Comparison of ENCODE assay signal across 9 mouse cellular contexts in the genomic region with DNA sequence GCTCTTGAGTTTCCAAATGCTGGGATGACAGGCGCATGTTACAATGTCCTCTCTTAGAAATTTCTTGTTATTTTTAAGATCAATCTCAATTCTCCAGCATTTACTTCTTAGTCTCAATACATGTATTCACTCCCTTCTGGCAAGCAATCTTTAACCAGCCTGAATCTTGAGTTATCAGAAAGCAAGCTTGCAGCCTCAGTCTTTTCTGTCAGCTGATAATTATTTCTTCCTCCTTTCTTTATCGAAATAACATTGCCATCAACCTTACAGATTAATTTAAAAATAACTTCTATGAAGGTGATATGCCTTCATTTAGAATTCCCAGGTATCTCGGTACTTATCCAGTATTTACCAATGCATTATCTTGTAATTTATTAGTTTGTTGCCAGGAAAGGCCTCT. TPM values are rescaled to one million over a fixed set of nuclear protein-coding genes. Genes with fewer than 3 reads are reported as not detected.
DNase-seq lines count a peak whose midpoint lies in the region; ATAC-seq and TF ChIP-seq lines count a peak whose summit lies in the region.
"Had no signal": no experiment of that assay in that cellular context is flagged by ENCODE, and none has a peak within 500 bp of the region (broad histone marks: within the 10 kb centered on the region; RNA-seq: fewer than 3 reads in every experiment).

No protein-coding gene starts in this region.

- intact Hi-C loops in heart, postnatal 25 days (cut with DNase I) = no loop called here

- 67% methylated on average over 3 of the region's 3 CpGs for WGBS in heart, postnatal 0 days
- WGBS in embryonic facial prominence, embryonic 11.5 days = 81% methylated on average over 3 of the region's 3 CpGs
- 69% methylated on average over 3 of the region's 3 CpGs for WGBS in intestine, embryonic 14.5 days
- WGBS in midbrain, embryonic 16.5 days = 86% methylated on average over 3 of the region's 3 CpGs
- 80% methylated on average over 3 of the region's 3 CpGs for WGBS in thymus, adult 2 months

- no peaks in the 10 kb centered on the region for H3K9me3 ChIP-seq in heart, postnatal 0 days (replicated peaks; ENCODE audit: control insufficient read depth, low read length)
- no peaks in the 10 kb centered on the region for H3K9me3 ChIP-seq in embryonic facial prominence, embryonic 11.5 days (replicated peaks; ENCODE audit: control insufficient read depth, low read length)
- H3K9me3 ChIP-seq in intestine, embryonic 14.5 days (ENCODE audit: control insufficient read depth, low read length) = no peaks in the 10 kb centered on the region
- H3K9me3 ChIP-seq in midbrain, embryonic 16.5 days (replicated peaks; ENCODE audit: control insufficient read depth, low read length, poor library complexity, severe bottlenecking) = no peaks in the 10 kb centered on the region

- H3K27me3 ChIP-seq in heart, postnatal 0 days (ENCODE audit: control insufficient read depth, insufficient read depth, low read length) = no peaks in the 10 kb centered on the region
- H3K27me3 ChIP-seq in embryonic facial prominence, embryonic 11.5 days (ENCODE audit: control insufficient read depth, insufficient read depth, low read length) = no peaks in the 10 kb centered on the region
- no peaks in the 10 kb centered on the region for H3K27me3 ChIP-seq in intestine, embryonic 14.5 days (replicated peaks; ENCODE audit: control insufficient read depth, insufficient read depth, low read length)
- H3K27me3 ChIP-seq in midbrain, embryonic 16.5 days (ENCODE audit: control insufficient read depth, insufficient read depth, low read depth, low read length) = no peaks in the 10 kb centered on the region
- no peaks in the 10 kb centered on the region; the same call in 1 of the 2 replicates for H3K27me3 ChIP-seq in thymus, adult 2 months (ENCODE audit: control insufficient read depth, insufficient read depth, low read length)
- H3K27me3 ChIP-seq: Patski had no signal

- TF ChIP-seq CTCF in heart, postnatal 0 days (IDR thresholded peaks at IDR 0.05; ENCODE audit: low read depth) = no peak
- TF ChIP-seq CTCF in thymus, adult 2 months (IDR thresholded peaks at IDR 0.05; ENCODE audit: borderline replicate concordance, control insufficient read depth, extremely low read depth, insufficient read depth, low read length, poor library complexity) = no peak

- no peaks in the 10 kb centered on the region for H3K36me3 ChIP-seq in heart, postnatal 0 days (replicated peaks; ENCODE audit: control insufficient read depth, insufficient read depth, low read length)
- H3K36me3 ChIP-seq in embryonic facial prominence, embryonic 11.5 days (replicated peaks; ENCODE audit: control insufficient read depth, insufficient read depth, low read depth, low read length) = no peaks in the 10 kb centered on the region
- H3K36me3 ChIP-seq in intestine, embryonic 14.5 days (ENCODE audit: control insufficient read depth, insufficient read depth, low read length) = no peaks in the 10 kb centered on the region
- H3K36me3 ChIP-seq in midbrain, embryonic 16.5 days (ENCODE audit: control insufficient read depth, insufficient read depth, low read length) = no peaks in the 10 kb centered on the region
- H3K36me3 ChIP-seq in thymus, adult 2 months (ENCODE audit: control insufficient read depth, insufficient read depth, low read length) = no peaks in the 10 kb centered on the region

- H3K4me3 ChIP-seq in heart, postnatal 0 days (ENCODE audit: low read depth, low read length) = peak overlapping the region; percentile 99
- H3K4me3 ChIP-seq in embryonic facial prominence, embryonic 11.5 days (ENCODE audit: low read depth, low read length) = peak overlapping the region; percentile 98
- peak overlapping the region; percentile 91 for H3K4me3 ChIP-seq in intestine, embryonic 14.5 days (ENCODE audit: low read depth, low read length)
- H3K4me3 ChIP-seq in midbrain, embryonic 16.5 days (ENCODE audit: low read depth, low read length) = peak overlapping the region; percentile 89
- no peak overlapping the region for H3K4me3 ChIP-seq in thymus, adult 2 months (ENCODE audit: control insufficient read depth, insufficient read depth, low read length)

- no peak for TF ChIP-seq EP300 in heart, postnatal 0 days (IDR thresholded peaks at IDR 0.05; ENCODE audit: low read depth)

- peaks cover 16% of the 10 kb centered on the region for H3K4me1 ChIP-seq in heart, postnatal 0 days (ENCODE audit: control insufficient read depth, insufficient read depth)
- H3K4me1 ChIP-seq in embryonic facial prominence, embryonic 11.5 days (ENCODE audit: control insufficient read depth, insufficient read depth, low read length) = no peaks in the 10 kb centered on the region
- peaks cover 14% of the 10 kb centered on the region for H3K4me1 ChIP-seq in intestine, embryonic 14.5 days (replicated peaks; ENCODE audit: control insufficient read depth, insufficient read depth, low read length)
- H3K4me1 ChIP-seq in midbrain, embryonic 16.5 days (ENCODE audit: control insufficient read depth, insufficient read depth, low read length) = peaks cover 24% of the 10 kb centered on the region
- peaks cover 6% of the 10 kb centered on the region for H3K4me1 ChIP-seq in thymus, adult 2 months (replicated peaks; ENCODE audit: control insufficient read depth, insufficient read depth, low read length)

- DNase-seq in heart, postnatal 0 days (ENCODE audit: low spot score) = no peak
- no peak for DNase-seq in heart, postnatal 25 days (ENCODE audit: low spot score)
- no peak for DNase-seq in embryonic facial prominence, embryonic 11.5 days (ENCODE audit: low spot score)
- no peak for DNase-seq in intestine, embryonic 14.5 days (ENCODE audit: low spot score)
- DNase-seq in thymus, adult 2 months = no peak
- DNase-seq in left cerebral cortex, adult 11 months (ENCODE audit: low spot score) = no peak

- no peak for TF ChIP-seq POLR2A in thymus, adult 2 months (IDR thresholded peaks at IDR 0.05; ENCODE audit: control insufficient read depth, extremely low read depth, insufficient read depth, low read length, poor library complexity)

- peak overlapping the region; percentile 99 for H3K27ac ChIP-seq in heart, postnatal 0 days (ENCODE audit: low read depth)
- H3K27ac ChIP-seq in embryonic facial prominence, embryonic 11.5 days (replicated peaks; ENCODE audit: low read depth, low read length) = no peak overlapping the region
- no peak overlapping the region for H3K27ac ChIP-seq in intestine, embryonic 14.5 days (ENCODE audit: low read depth)
- peak overlapping the region; percentile 89 for H3K27ac ChIP-seq in midbrain, embryonic 16.5 days (ENCODE audit: low read length)
- H3K27ac ChIP-seq in thymus, adult 2 months (ENCODE audit: control insufficient read depth, insufficient read depth, low read length) = no peak overlapping the region

- peak overlapping the region; percentile 99 for H3K9ac ChIP-seq in heart, postnatal 0 days (replicated peaks; ENCODE audit: low read depth, low read length)
- H3K9ac ChIP-seq in embryonic facial prominence, embryonic 11.5 days (replicated peaks; ENCODE audit: low read length) = peak overlapping the region; percentile 95
- peak overlapping the region; percentile 97 for H3K9ac ChIP-seq in intestine, embryonic 14.5 days (ENCODE audit: low read length)
- no peak overlapping the region; the same call in 1 of the 2 replicates for H3K9ac ChIP-seq in midbrain, embryonic 16.5 days (ENCODE audit: low read depth, low read length)

- no peak for ATAC-seq in heart, postnatal 0 days (ENCODE audit: insufficient read depth, low read depth)
- no peak for ATAC-seq in embryonic facial prominence, embryonic 11.5 days (replicated peaks; ENCODE audit: insufficient number of reproducible peaks, low FRiP score, low TSS enrichment, low read depth)
- ATAC-seq in intestine, embryonic 14.5 days (replicated peaks; ENCODE audit: low FRiP score, low TSS enrichment, low read depth) = no peak
- no peak for ATAC-seq in midbrain, embryonic 16.5 days
- no peak for ATAC-seq in cerebellum, adult (ENCODE audit: insufficient number of reproducible peaks, low FRiP score, low TSS enrichment)

- H3K4me2 ChIP-seq in heart, postnatal 0 days (ENCODE audit: low read depth, low read length) = peak overlapping the region; percentile 77
- H3K4me2 ChIP-seq in embryonic facial prominence, embryonic 11.5 days (ENCODE audit: low read depth, low read length) = peak overlapping the region; percentile 54; the same call in 1 of the 2 replicates
- H3K4me2 ChIP-seq in intestine, embryonic 14.5 days (ENCODE audit: low read length) = peak overlapping the region; percentile 58
- H3K4me2 ChIP-seq in midbrain, embryonic 16.5 days (ENCODE audit: low read length) = peak overlapping the region; percentile 60

RNA-seq across cellular contexts. Expression of gene Psme4, which starts 0.7 kb away (rescaled TPM):
- total RNA-seq in heart, postnatal 0 days (2014; rRNA removed; ENCODE audit: low replicate concordance) = 43.2 and 59.8 TPM in 2 replicates
- polyA plus RNA-seq in heart, postnatal 0 days (2015; fragmentation: Nextera tagmentation; extraction: Ambion mirVana) = 10.6 and 12.0 TPM in 2 replicates
- 100 to 1,000 TPM; 218 to 222 TPM for total RNA-seq in heart, postnatal 25 days (2021)
- polyA plus RNA-seq in embryonic facial prominence, embryonic 11.5 days (2014; fragmentation: Nextera tagmentation; extraction: Ambion mirVana) = 33.8 and 35.3 TPM in 2 replicates
- 26.1 and 29.3 TPM in 2 replicates for polyA plus RNA-seq in intestine, embryonic 14.5 days (2014; fragmentation: Nextera tagmentation; extraction: Ambion mirVana)
- polyA plus RNA-seq in midbrain, embryonic 16.5 days (2015; fragmentation: Nextera tagmentation; extraction: Ambion mirVana) = 12.7 and 12.8 TPM in 2 replicates
- polyA plus RNA-seq in thymus, adult 2 months (2012; rRNA removed) = 11.8 and 12.8 TPM in 2 replicates

Comparison
In these comparisons a context has a peak if more than half of its experiments do, and no peak if none do; other contexts are left out.
1. H3K27ac ChIP-seq: peak in heart, postnatal 0 days (single experiment) and midbrain, embryonic 16.5 days (single experiment); none in embryonic facial prominence, embryonic 11.5 days (single experiment), intestine, embryonic 14.5 days (single experiment) and thymus, adult 2 months (single experiment).
2. Peak in every context shown above with its lines, with median percentiles within 50 percentile points of each other: H3K4me2 ChIP-seq.